Mouse (Mus musculus) limb, embryonic 15.5 days (tissue): Measurements from ENCODE around the gene Itpk1. TPM values are rescaled to one million over a fixed set of nuclear protein-coding genes. Genes with fewer than 3 reads are reported as not detected.

Source experiments
- ATAC-seq: fragments of 200-750 bp; cut with Nextera tagmentation; 2 replicates; pipeline ENCODE4 v1.8.0; 2017; ENCODE audit warnings: low read depth, moderate TSS enrichment; ENCODE audit not compliant: insufficient number of reproducible peaks, low FRiP score, low TSS enrichment
- H3K27ac ChIP-seq: fragments of 300-500 bp; sonication (generic); 2 replicates; pipeline ENCODE4 v1.5.1; 2015; ENCODE audit warnings: moderate library complexity, mild to moderate bottlenecking, inconsistent platforms
- H3K27me3 ChIP-seq: fragments of 300-500 bp; sonication (generic); 2 replicates; pipeline ENCODE4 v1.6.1; 2015; ENCODE audit warnings: inconsistent platforms
- H3K36me3 ChIP-seq: fragments of 300-500 bp; sonication (generic); 2 replicates; pipeline ENCODE4 v1.6.1; 2015; ENCODE audit warnings: inconsistent platforms
- H3K4me1 ChIP-seq: fragments of 300-500 bp; sonication (generic); 2 replicates; pipeline ENCODE4 v1.6.1; 2015; ENCODE audit warnings: inconsistent platforms
- H3K4me2 ChIP-seq: fragments of 300-500 bp; sonication (generic); 2 replicates; pipeline ENCODE4 v1.6.1; 2015; ENCODE audit warnings: mild to moderate bottlenecking, inconsistent platforms
- H3K4me3 ChIP-seq: fragments of 300-500 bp; sonication (generic); 2 replicates; pipeline ENCODE4 v1.5.1; 2015; ENCODE audit warnings: mild to moderate bottlenecking, inconsistent platforms
- H3K9ac ChIP-seq: fragments of 300-500 bp; sonication (generic); 2 replicates; pipeline ENCODE4 v1.6.1; 2015; ENCODE audit warnings: inconsistent platforms
- H3K9me3 ChIP-seq: fragments of 300-500 bp; sonication (generic); 2 replicates; pipeline ENCODE4 v1.6.1; 2016; ENCODE audit warnings: inconsistent platforms
- WGBS: fragments of 180-500 bp; shearing (Covaris S2); methylation state at CpG from one replicate; pipeline ENCODE4 v1.1.7; 2015; 5-methylcytosine and 5-hydroxymethylcytosine counted together
- polyA plus RNA-seq: library from polyadenylated mRNA; unstranded; fragments of >200 nt; fragmentation: Nextera tagmentation; extraction: Ambion mirVana; gene quantifications from 2 replicates; pipeline ENCODE4 v1.2.1, GENCODE M21; 2015

Itpk1 gene
- polyA plus RNA-seq, 1 experiment from 2014 or later, result 10.9 TPM

DNA sequence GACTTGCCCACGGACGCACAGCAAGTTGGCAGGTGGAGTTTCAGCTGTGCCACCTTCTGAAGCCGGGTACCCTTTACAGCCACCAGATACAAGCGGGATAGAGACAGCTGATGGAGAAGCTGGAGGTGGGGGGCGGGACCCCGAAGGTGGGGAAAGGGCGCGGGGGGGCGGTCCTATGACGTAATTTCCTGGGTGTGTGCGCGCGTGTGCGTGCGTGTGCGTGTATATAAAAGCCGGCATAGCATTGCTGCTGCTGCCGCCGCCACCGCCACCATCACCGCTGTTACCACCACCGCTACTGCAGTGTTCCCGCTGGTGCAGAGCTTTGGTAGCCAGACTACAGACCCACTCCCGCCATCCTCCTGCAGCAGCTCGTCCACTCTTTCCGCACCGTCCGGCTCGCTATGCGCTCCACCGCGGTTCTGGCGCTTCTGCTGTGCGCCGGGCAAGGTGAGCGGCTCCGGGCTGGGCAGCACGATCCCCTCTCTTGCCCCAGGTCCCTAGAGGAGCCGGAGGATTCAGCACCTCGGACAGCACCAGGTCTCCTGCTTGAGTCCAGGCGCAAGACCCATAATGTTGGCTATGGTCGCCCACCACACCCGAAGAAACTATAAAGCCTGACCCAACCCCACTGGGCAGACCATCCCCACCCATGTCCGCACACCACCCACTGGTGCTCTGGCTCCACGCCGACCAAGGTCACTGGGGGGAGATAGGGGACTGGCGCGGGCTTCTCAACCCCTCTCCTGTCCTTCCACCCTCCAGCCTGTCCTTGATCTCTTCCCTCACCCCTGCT, 149.8 kb downstream of the Itpk1 start, which contains the start of gene Chga:
Gene Chga (plus strand): TSS at position 249 of the 796 bp plus-strand sequence.
- ATAC-seq, result no peak
- Histone ChIP-seq H3K36me3 (no peaks in the 10 kb centered on the region), H3K9ac (no peak within 1 kb of the TSS), H3K4me3 (peak within 1 kb of the TSS; percentile 25), H3K4me2 (peak within 1 kb of the TSS; percentile 36), H3K9me3 (no peaks in the 10 kb centered on the region), H3K27ac (no peak within 1 kb of the TSS), H3K4me1 (peaks cover 9% of the 10 kb centered on the region), H3K27me3 (peaks cover 50% of the 10 kb centered on the region)
- 4% methylated on average over 48 of the region's 48 CpGs for WGBS

DNA sequence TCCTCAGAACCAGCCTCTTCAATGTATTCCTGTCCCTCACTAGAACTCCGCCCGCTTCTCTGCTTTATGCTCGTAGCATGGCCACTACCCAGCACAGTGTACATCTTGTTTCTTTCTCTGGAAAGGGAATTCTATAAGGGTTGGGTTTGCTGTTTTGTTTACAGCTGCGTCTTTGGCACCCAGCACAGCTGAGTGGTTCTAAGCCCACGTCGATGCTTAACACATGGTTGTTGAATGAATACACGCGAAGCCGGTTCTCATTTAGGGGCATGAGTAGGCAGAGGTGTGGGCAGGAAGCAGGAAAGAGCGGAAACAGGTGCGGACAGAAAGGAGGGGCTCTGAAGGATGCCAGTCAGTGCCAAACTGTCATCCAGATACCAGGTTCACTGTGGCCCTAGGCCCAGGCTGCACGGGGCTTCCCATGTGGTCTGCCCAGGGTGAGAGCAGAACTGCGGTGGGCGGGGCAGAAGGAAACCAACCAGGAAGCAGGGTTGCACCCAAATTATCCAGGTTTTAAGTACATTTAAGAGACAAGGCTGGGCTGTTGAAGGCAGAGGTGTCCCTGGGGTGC, 150.9 kb downstream of the Itpk1 start:
- Histone ChIP-seq H3K4me2 (no peak overlapping the region), H3K27me3 (peaks cover 50% of the 10 kb centered on the region), H3K36me3 (no peaks in the 10 kb centered on the region), H3K4me3 (no peak overlapping the region), H3K9ac (no peak overlapping the region), H3K4me1 (peaks cover 9% of the 10 kb centered on the region), H3K27ac (no peak overlapping the region), H3K9me3 (no peaks in the 10 kb centered on the region)
- WGBS, result 72% methylated on average over 14 of the region's 14 CpGs
- no peak for ATAC-seq

GRCm38 (mm10) chr12:102552001-102552400, 152.7 kb downstream of the Itpk1 start:
- H3K4me1 ChIP-seq, result peaks cover 9% of the 10 kb centered on the region
- no peaks in the 10 kb centered on the region for H3K9me3 ChIP-seq
- 63% methylated on average over 6 of the region's 6 CpGs for WGBS
- H3K27me3 ChIP-seq, result peaks cover 50% of the 10 kb centered on the region
- H3K4me2 ChIP-seq, result no peak overlapping the region
- ATAC-seq, result no peak
- H3K4me3 ChIP-seq, result no peak overlapping the region
- no peak overlapping the region for H3K9ac ChIP-seq
- H3K36me3 ChIP-seq, result no peaks in the 10 kb centered on the region
- H3K27ac ChIP-seq, result no peak overlapping the region

- ATAC-seq, result no peak
- Histone ChIP-seq H3K4me1 (peaks cover 9% of the 10 kb centered on the region), H3K9me3 (no peaks in the 10 kb centered on the region), H3K9ac (no peak overlapping the region), H3K27me3 (peaks cover 49% of the 10 kb centered on the region), H3K4me2 (no peak overlapping the region), H3K27ac (no peak overlapping the region), H3K36me3 (no peaks in the 10 kb centered on the region), H3K4me3 (no peak overlapping the region)
- 80% methylated on average over 3 of the region's 3 CpGs for WGBS
Observed at GRCm38 (mm10) chr12:102551186-102551585, 153.5 kb downstream of the Itpk1 start.

DNA sequence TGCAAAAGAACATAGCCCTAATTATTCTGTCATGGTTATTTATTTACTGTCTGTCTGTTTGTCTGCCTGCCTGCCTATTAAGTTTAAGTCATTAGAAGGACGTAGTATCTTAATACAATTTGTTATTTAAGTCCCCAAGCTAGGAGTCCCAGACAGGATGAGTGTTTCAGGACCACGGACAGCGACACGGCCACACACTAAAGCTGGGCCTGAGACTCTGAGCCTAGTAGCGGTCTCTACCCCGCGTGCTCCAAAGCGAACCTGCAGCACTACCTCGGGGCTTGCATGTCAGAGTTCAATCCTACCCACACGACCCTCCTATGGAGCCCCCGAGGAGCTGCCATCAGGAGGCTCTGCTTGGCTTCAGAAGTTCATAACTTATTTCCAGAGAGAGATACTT, 154.2 kb downstream of the Itpk1 start:
- no peak overlapping the region for H3K27ac ChIP-seq
- H3K27me3 ChIP-seq, result peaks cover 42% of the 10 kb centered on the region
- H3K9ac ChIP-seq, result no peak overlapping the region
- H3K9me3 ChIP-seq, result no peaks in the 10 kb centered on the region
- no peak for ATAC-seq
- no peak overlapping the region for H3K4me3 ChIP-seq
- H3K4me1 ChIP-seq, result peaks cover 9% of the 10 kb centered on the region
- H3K36me3 ChIP-seq, result no peaks in the 10 kb centered on the region
- WGBS, result 3% methylated on average over 11 of the region's 11 CpGs
- no peak overlapping the region for H3K4me2 ChIP-seq

- H3K27me3 ChIP-seq, result 0 out of 2 replicates have a peak, but pooled peaks cover 3% of the 10 kb centered on the region
- no peak overlapping the region for H3K4me2 ChIP-seq
- H3K4me1 ChIP-seq, result no peaks in the 10 kb centered on the region
- no peaks in the 10 kb centered on the region for H3K36me3 ChIP-seq
- H3K9me3 ChIP-seq, result no peaks in the 10 kb centered on the region
- H3K27ac ChIP-seq, result no peak overlapping the region
- H3K4me3 ChIP-seq, result no peak overlapping the region
- no peak for ATAC-seq
- no peak overlapping the region for H3K9ac ChIP-seq
- 67% methylated on average over 6 of the region's 6 CpGs for WGBS
Observed at GRCm38 (mm10) chr12:102545122-102545521, 159.6 kb downstream of the Itpk1 start.

GRCm38 (mm10) chr12:102541168-102541567, 163.6 kb downstream of the Itpk1 start:
- no peak for ATAC-seq
- Histone ChIP-seq H3K4me3 (no peak overlapping the region), H3K27ac (no peak overlapping the region), H3K4me2 (no peak overlapping the region), H3K9me3 (no peaks in the 10 kb centered on the region), H3K27me3 (0 out of 2 replicates have a peak, but pooled peaks cover 3% of the 10 kb centered on the region), H3K9ac (no peak overlapping the region), H3K36me3 (no peaks in the 10 kb centered on the region), H3K4me1 (no peaks in the 10 kb centered on the region)
- WGBS, result 93% methylated on average over 7 of the region's 7 CpGs

GRCm38 (mm10) chr12:102540278-102540677, 164.5 kb downstream of the Itpk1 start:
- H3K4me2 ChIP-seq, result no peak overlapping the region
- H3K4me3 ChIP-seq, result no peak overlapping the region
- H3K9ac ChIP-seq, result no peak overlapping the region
- H3K27ac ChIP-seq, result no peak overlapping the region
- 42% methylated on average over 8 of the region's 8 CpGs for WGBS
- no peaks in the 10 kb centered on the region for H3K9me3 ChIP-seq
- no peak for ATAC-seq
- no peaks in the 10 kb centered on the region for H3K4me1 ChIP-seq
- H3K27me3 ChIP-seq, result 0 out of 2 replicates have a peak, but pooled peaks cover 3% of the 10 kb centered on the region
- no peaks in the 10 kb centered on the region for H3K36me3 ChIP-seq

GRCm38 (mm10) chr12:102535796-102536195, 168.9 kb downstream of the Itpk1 start:
- H3K4me3 ChIP-seq, result no peak overlapping the region
- no peak for ATAC-seq
- H3K27ac ChIP-seq, result no peak overlapping the region
- 33% methylated on average over 1 of the region's 1 CpGs for WGBS
- H3K9ac ChIP-seq, result no peak overlapping the region
- no peaks in the 10 kb centered on the region for H3K9me3 ChIP-seq
- H3K4me2 ChIP-seq, result no peak overlapping the region
- no peaks in the 10 kb centered on the region for H3K36me3 ChIP-seq
- H3K27me3 ChIP-seq, result no peaks in the 10 kb centered on the region; the same call in 1 of the 2 replicates
- H3K4me1 ChIP-seq, result no peaks in the 10 kb centered on the region

DNA sequence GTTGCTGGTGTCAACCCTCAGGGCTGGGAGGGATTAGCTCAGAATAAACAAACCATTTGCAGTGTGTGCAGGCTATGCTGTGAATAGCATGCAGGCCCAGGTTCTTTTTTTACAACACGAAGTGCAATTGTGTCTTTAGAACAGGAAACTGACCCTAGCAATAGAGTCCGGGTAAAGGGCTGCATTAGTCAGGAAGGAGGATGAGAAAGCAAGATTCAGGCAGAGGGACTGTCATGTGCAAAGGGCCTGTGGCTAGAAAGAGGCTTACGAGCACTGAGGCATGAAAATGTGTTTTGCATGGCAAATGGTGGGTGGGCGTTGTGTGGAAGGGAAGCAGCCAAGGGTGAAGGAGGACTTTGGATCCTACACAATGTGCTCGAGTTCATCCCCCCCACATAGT, 176.7 kb downstream of the Itpk1 start:
- Histone ChIP-seq H3K27ac (no peak overlapping the region), H3K9me3 (no peaks in the 10 kb centered on the region), H3K9ac (no peak overlapping the region), H3K4me3 (no peak overlapping the region), H3K4me2 (no peak overlapping the region), H3K27me3 (peaks cover 6% of the 10 kb centered on the region), H3K36me3 (no peaks in the 10 kb centered on the region), H3K4me1 (no peaks in the 10 kb centered on the region)
- WGBS, result 69% methylated on average over 5 of the region's 5 CpGs
- ATAC-seq, result no peak

DNA sequence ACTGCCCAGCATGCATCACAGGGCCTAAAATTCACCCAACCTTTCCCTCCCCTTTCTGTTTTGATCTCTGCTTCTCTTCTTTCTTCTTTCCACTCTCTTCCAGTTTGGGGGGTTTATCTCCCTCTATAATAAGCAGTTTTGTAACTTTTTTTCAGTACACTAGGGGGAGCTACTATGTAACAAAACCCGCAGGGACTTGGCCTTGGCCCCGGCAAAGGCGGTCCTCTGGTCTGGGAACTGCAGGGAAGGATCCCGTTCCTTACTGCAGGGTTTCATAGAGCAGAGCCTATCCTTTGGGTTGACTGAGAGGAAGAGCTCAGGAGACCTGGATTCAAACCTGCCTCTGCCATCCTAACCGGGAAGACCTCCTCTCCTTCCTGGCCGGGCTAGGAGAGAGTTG, 180.0 kb downstream of the Itpk1 start:
- no peaks in the 10 kb centered on the region for H3K9me3 ChIP-seq
- WGBS, result 16% methylated on average over 6 of the region's 6 CpGs
- no peak overlapping the region for H3K9ac ChIP-seq
- H3K4me2 ChIP-seq, result no peak overlapping the region
- ATAC-seq, result no peak
- H3K36me3 ChIP-seq, result no peaks in the 10 kb centered on the region
- H3K4me1 ChIP-seq, result peaks cover 7% of the 10 kb centered on the region
- no peak overlapping the region for H3K27ac ChIP-seq
- H3K4me3 ChIP-seq, result no peak overlapping the region
- H3K27me3 ChIP-seq, result peaks cover 6% of the 10 kb centered on the region; the same call in 1 of the 2 replicates

- 57% methylated on average over 3 of the region's 3 CpGs for WGBS
- ATAC-seq, result no peak
- H3K4me3 ChIP-seq, result no peak overlapping the region
- H3K4me2 ChIP-seq, result no peak overlapping the region
- H3K27me3 ChIP-seq, result peaks cover 6% of the 10 kb centered on the region; the same call in 1 of the 2 replicates
- H3K9ac ChIP-seq, result no peak overlapping the region
- H3K4me1 ChIP-seq, result peaks cover 7% of the 10 kb centered on the region
- no peaks in the 10 kb centered on the region for H3K9me3 ChIP-seq
- H3K36me3 ChIP-seq, result no peaks in the 10 kb centered on the region
- no peak overlapping the region for H3K27ac ChIP-seq
Observed at GRCm38 (mm10) chr12:102524216-102524615, 180.5 kb downstream of the Itpk1 start.
